Mouse (Mus musculus) thymus, adult 18-20 months (tissue): ENCODE results near the gene Adcy10.

Experiments
- DNase-seq, 2 experiments: peaks; one replicate each; pipeline ENCODE4 v3.0.0; 2022; ENCODE audit warnings: mixed read lengths in 2 of 2

Adcy10 gene

DNA sequence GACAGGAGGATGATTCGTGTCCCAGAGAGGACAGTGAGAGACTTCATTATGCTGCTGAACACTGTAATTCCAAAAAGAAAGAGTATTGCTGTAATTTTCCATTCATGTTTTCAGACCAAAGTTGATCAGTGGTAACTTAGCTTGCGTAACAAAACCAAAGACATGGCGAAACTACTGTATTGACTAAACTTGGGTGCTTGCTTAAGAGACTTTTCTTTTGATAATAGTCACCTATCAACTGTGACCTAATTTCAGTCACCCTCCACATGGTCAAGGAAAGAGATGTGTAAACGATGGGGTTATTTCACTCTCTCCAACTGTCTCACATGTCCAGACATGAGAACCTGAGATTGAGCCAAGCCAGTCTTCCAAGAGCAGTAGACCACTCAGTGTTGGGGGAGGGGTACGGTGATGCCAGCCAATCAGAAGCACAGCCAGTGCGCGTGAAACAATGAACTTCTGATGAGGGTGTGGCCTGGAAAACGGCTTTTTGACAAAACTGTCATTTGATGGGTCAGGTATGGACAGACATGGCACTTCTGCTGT, at the start of gene Adcy10:
TSS of gene Adcy10 (plus strand) at position 496 of the 546 bp plus-strand sequence.
- no peak for DNase-seq

DNA sequence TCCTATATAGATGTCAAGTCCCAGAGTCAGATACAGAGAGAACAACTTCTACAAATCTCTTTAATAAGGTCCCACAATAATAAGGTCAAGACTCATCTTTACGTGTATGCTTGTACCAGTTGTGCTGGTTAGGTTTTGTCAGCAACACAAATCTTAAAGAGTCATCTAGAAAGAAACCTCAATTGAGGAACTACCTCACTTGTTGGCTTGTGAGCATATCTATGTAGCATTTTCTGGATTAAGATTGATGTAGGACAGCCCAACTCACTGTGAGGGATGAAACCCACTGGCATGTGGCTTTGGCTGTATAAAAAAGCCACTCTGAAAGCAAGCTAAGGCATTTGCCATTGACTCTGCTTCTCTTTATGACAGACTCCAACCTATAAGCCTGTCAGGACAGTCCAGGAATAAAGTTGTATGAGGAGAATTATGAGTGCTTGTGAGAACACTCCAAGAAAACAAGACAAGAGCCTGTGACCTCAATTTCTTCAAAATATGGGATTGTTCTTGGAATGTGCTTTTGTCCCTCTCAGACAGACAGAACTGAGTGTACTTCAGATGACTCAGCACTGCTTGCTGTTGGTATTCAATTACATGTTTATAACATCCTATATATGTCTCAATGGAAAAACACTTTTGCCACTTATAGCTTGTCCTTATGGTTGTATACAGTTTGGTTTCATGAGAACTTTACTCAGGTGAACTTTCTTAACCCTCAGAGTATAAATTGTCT, 46.5 kb upstream of the Adcy10 start:
- DNase-seq, result no peak

DNA sequence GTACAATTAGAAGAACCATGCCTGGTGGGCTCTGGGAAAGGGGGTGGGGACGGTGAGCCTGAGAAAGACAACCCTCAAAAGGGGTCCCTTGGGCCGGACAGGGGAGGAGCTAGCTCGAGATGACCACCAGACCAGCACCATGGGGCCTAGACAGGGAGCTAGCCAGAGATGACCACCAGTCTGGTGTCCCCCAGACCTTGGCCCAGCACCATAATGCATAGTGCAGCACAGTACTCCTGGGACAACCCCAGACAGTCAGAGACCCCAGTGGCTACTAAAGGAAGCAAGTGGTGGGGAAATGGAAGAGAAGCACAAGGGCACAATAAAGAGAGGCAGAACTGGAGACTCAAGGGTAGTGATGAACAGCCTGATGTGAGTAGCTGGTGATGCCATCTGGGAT, 44.2 kb upstream of the Adcy10 start:
- DNase-seq, result no peak

DNA sequence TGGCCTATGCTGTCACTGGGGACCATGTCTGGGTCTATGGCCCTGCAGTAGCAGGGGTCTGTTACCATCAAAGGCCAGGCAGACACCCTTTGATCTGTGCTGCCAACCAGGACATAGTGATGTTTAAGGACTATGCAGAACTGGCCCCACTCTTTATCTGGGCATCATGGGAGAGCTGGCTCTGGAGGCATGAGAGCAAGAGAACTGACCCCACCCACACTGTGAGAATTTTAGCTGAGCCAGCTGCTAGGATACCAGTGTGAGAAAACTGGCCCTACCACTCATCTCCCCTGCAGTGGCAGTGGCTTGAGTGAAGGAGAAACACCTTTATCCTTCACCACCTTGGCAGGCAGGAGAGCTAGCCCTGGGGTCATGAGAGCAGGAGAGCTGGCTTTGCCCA, 43.8 kb upstream of the Adcy10 start:
- no peak for DNase-seq

DNA sequence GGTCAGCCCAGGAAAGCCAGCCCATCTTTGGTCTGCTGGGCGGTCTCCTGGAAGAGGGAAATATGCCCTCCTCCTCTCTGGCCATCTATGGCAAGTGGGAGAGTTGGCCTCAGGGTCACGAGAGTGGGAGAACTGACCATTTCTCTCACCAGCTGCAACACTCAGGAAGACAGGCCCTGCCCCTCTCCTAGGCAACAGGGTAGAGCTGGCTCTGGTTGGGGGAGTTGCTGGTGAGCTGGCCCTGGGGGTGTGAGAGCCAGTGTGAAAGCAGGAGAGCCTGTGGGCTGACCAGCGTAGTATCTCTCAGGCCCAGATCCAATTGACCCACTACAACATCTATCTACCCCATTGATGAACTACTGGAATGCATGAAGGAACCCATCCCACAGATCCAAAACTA, 43.3 kb upstream of the Adcy10 start:
- DNase-seq, result no peak

DNA sequence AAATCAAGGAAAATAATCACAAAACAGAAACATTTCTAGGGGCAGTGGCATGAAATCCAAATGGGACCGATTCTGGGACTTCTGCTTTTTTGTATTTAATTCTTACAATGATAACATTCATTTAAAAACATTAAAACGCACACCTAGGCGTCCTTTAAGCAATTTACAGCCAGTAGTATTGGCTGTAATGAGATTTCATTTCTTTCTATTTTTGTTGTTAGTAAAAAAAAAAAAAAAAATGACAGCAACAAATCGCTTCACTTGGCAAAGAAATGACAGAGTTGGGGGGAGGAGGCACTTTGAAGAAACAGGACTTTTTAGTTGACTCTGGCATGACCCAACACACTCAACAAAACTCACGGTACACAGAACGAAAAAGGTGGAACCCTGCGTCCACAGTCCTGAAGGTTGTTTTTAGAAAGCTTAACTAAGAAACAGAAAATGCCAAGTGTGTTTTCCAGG, 25.9 kb upstream of the Adcy10 start:
- no peak for DNase-seq

GRCm38 (mm10) chr1:165459503-165460181, 25.3 kb upstream of the Adcy10 start:
- DNase-seq, result peak in 1 of 2 experiments; percentile 48

DNA sequence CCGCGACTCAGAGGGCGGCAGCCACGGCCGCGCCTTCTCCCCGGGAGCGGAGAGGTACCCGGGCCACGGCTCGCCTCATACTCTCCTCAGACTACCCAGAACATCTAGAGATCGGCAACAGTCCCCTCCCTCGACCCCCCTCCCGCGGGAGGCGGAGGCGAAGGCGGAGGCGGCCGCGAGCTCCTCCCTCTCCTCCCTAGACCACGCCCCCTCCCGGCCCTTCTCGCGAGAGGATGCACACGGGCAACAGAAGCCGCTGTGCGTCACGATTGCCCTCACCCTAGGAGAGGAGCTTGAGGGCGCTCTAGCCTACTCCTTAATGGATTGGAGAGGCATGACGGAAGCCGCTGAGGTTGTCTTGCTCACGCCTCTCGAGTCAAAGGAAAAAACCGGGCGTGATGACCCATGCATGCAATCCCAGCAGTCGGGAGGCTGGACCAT, 24.6 kb upstream of the Adcy10 start, which contains the start of the genes Dcaf6 and Mpc2:
TSS of gene Dcaf6 (minus strand) at position 116 of the 441 bp plus-strand sequence.
TSS of gene Mpc2 (plus strand) at position 278 of the 441 bp plus-strand sequence.
- peak; percentile 99 for DNase-seq

DNA sequence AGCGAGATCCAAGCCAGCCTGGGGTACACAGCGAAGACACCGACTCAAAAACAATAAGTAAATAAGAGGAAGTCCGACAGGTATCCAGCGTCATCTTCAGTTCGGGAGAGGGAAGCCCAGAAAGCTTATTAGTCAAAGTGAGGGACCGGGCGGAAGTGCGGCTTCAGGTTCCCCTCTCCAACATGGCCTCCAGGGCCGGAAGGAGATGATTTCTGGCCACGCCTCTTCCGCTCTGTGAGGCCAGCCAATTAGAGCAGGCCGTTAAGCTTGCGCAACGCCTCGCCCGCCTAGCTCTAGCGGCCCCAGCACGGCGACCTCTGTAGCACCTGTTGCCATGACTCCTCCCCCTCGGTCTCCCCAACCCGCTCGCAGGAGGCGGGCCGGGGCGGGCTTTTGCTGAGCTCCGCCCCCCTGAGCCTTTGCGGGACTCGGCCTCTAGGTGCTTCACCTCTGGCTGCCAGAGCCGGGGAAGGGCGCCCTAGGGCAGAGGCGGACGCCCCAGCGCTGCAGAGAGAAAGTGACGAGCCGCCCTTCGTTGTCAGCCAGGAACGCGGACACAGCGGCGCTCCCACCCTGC, 24.1 kb upstream of the Adcy10 start:
- DNase-seq, result peak; percentile 100

- DNase-seq, result peak in 1 of 2 experiments; percentile 5
Observed at GRCm38 (mm10) chr1:165461681-165462080, 23.3 kb upstream of the Adcy10 start.

- no peak for DNase-seq
Observed at GRCm38 (mm10) chr1:165462861-165463260, 22.1 kb upstream of the Adcy10 start.

DNA sequence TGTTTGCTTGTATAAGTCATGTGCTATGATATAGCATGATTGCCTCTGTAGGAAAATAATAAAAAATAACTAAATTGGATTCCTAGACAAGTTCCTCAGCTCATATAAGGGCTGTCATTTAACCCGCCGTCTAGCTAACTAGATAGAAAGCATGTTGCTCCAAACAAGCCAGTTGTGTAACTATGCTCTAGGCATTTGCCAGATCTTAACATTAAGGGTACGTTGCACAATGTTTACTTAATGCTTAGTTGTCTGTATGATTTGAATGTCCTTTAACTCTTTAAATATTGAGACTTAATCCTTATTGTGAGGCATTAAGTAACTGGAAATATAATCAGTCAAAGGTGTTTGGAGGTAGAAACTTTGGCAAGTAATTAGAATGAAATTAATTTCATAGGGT, 20.4 kb upstream of the Adcy10 start:
- DNase-seq, result no peak

DNA sequence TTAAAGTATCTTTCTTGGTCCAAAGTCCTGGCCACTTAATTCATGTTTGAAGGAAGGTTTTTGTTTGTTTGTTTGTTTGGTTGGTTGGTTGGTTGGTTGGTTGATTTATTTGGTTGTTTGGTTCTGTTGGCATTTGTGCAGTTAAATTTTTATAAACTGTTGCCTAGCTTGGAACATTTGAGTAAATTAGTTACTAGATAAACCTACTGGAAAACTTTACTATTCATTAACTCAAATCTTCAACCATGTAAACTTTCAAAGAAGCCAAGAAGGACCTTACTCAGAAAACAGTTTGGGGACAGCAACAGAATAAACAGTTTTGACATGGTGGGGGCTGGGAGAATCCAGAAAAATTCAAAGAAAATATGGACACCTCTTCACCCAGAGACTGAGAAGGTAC, 16.0 kb upstream of the Adcy10 start:
- no peak for DNase-seq

DNA sequence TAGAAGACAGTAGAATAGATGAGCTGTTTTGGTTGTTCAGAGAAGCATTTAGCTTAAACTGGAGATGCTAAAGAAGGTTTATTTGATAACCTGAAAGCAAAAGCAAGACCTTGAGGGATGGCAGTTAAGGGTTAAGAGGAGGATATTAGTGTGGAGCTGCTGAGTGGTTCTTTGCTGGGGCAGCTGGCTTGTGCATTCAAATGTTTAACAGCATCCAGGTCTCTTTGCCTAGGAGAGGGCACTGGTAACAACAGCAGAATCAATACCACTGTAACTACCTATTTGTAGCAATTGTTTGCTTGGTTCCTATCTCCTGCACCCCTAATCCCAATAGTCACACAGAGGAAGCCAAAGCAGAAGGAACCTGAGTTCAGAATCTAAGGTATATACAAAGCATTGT, 15.3 kb upstream of the Adcy10 start:
- DNase-seq, result no peak

DNA sequence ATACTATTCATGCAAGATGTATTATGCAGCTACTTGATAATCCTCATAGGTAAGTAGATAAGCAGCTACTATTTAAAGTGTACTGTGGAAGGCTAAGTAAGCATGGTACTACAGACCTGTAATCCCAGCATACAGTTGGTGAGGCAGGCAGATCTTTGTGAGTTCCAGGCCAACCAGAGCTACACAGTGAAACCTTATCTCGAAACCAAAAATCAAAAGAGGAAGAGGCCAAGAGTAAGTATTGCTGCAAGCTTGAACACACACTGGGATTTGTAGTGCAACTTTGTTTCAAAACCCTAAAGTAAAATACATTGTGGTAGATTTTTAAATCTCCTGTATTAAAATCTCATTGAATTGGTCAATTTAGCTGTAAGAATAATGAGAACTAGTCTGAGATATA, 13.5 kb upstream of the Adcy10 start:
- no peak for DNase-seq

GRCm38 (mm10) chr1:165486108-165486507, 1.1 kb downstream of the Adcy10 start:
- no peak for DNase-seq

DNA sequence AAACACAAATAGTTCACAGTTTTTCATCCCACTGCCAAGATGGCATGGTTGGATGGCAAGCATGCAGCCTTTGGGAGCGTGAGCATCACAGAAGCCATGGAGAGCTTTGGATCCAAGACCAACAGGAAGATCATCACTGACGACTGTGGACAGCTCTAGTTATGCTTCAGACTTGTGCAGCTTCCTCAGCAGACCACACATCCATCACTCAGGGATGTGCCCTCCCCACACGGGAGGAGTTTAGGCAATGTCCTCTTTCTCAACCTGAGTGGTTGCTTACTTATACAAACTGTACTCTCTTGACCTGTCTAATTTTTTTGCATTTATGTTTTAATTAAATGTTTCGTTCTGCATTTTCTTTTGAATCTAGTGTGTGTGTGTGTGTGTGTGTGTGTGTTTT, 4.2 kb downstream of the Adcy10 start:
- DNase-seq, result no peak

- no peak for DNase-seq
Observed at GRCm38 (mm10) chr1:165498856-165499255, 13.9 kb downstream of the Adcy10 start.

GRCm38 (mm10) chr1:165503307-165504024, 18.5 kb downstream of the Adcy10 start:
- DNase-seq, result no peak

DNA sequence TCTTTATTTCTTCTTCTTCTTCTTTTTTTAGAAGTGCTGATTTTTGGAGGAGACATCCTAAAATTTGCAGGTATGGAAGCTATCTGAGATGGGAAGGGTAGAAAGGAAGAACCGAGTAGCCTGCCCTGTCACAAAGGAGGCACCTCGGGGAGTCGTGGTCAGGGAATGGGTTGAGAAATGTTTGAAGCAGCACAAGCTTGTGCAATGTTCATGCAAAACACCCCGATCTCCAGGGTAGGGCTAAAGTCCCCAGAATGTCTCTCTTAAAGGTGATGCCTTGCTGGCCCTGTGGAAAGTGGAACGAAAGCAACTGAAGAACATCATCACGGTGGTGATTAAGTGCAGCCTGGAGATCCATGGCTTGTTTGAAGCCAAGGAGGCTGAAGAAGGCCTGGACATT, 21.3 kb downstream of the Adcy10 start:
- DNase-seq, result no peak

- DNase-seq, result no peak
Observed at GRCm38 (mm10) chr1:165510161-165510560, 25.2 kb downstream of the Adcy10 start.

DNA sequence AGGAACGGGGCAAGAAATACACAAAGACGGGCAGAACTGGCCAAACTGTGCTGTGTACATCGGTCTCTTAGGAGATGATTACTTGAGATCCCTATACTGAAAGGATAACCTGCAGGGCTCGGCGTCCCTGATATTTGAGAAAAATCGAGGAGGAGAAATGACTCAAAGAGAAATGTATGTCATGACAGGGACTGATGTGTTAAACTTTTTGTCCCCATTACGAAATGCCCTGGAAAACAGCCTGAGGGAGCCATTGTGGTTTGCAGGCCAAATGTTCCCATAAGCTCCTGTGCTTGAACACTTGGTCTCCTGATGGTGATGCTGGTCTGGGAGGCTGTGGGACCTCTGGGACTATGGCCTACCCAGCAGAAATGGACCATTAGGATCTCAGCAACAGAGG, 35.7 kb downstream of the Adcy10 start:
- DNase-seq, result no peak
